Mouse (Mus musculus) inflammation-experienced regulatory T-cells (primary cell): ENCODE measurements around the gene Daglb. TPM values are rescaled to one million over a fixed set of nuclear protein-coding genes. Genes with fewer than 3 reads are reported as not detected.

ENCODE experiments used
- polyA plus RNA-seq, 2 experiments: library from polyadenylated mRNA; unstranded; fragments of 100-300 nt; shearing (Covaris generic); gene quantifications; one replicate each; pipeline ENCODE4 v1.2.1; 2017

Daglb gene
- 10 to 100 TPM; 13.2 to 18.0 TPM for polyA plus RNA-seq

GRCm38 (mm10) chr5:143464100-143464756, at the start of gene Daglb:
Gene Daglb (plus strand): TSS chr5:143464584.

GRCm38 (mm10) chr5:143527486-143528307, 63.3 kb downstream of the Daglb start, which contains the start of gene Rac1:
Gene Rac1 (minus strand): TSS chr5:143528036.

Other genes starting within 250 kb of the Daglb start
- gene Spdye4a, start 237.7 kb upstream of the Daglb start, polyA plus RNA-seq, result under 1 TPM; 0.17 to 0.21 TPM
- gene Zfp12, start 229.4 kb upstream of the Daglb start, polyA plus RNA-seq, result 10 to 100 TPM; 20.9 to 27.8 TPM
- gene Zfp316, start 194.6 kb upstream of the Daglb start, polyA plus RNA-seq, result 1 to 10 TPM; 3.1 to 4.5 TPM
- not detected for gene Zfp853, start 171.0 kb upstream of the Daglb start, polyA plus RNA-seq
- gene E130309D02Rik, start 149.2 kb upstream of the Daglb start, polyA plus RNA-seq, result 10 to 100 TPM; 38.4 to 61.0 TPM
- gene Zdhhc4, start 135.3 kb upstream of the Daglb start, polyA plus RNA-seq, result 10 to 100 TPM; 87.8 to 96.0 TPM
- gene Grid2ip, start 107.2 kb upstream of the Daglb start, polyA plus RNA-seq, result 1 to 10 TPM in 1 of 2 experiments, not detected in 1; 1.1 TPM
- 10 to 100 TPM; 30.9 to 34.1 TPM for gene Kdelr2, start 60.7 kb upstream of the Daglb start, polyA plus RNA-seq
- gene Rac1, start 63.5 kb downstream of the Daglb start, polyA plus RNA-seq, result 100 to 1,000 TPM; 639 to 664 TPM
- 10 to 100 TPM; 60.0 to 95.6 TPM for gene Cyth3, start 157.9 kb downstream of the Daglb start, polyA plus RNA-seq